Mouse (Mus musculus): ENCODE measurements around the gene 4930469K13Rik. TPM values are rescaled to one million over a fixed set of nuclear protein-coding genes. Genes with fewer than 3 reads are reported as not detected.
A peak's percentile ranks its signal among the peaks of the same experiment; 100 is the strongest.

Gene 4930469K13Rik
- total and polyA plus RNA-seq, 2 experiments from 2014 or later, result 0.66 TPM; not detected in 1

DNA sequence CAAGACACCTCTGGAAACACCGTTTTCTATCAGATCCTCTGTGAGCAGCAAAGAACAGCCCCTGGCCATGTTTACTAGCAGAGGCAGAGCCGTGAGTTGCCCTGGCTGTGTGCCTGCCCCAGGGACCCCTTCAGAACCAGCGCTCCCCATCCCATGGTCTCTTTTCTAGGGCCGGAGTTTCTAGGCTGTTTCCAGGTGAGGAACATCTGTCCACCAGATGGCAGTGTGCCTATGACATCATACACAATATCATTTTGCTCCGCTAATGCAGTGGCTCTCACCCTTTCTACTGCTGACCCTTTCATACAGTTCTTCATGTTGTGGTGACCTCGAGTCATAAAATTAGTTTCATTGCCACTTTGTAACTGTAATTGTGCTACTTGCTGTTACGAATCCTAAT, 169.7 kb downstream of the 4930469K13Rik start:
- 45% methylated on average over 7 of the region's 7 CpGs for WGBS
- peak; percentile 67; the same call in 1 of the 2 replicates for ATAC-seq (ENCODE audit: low FRiP score)

DNA sequence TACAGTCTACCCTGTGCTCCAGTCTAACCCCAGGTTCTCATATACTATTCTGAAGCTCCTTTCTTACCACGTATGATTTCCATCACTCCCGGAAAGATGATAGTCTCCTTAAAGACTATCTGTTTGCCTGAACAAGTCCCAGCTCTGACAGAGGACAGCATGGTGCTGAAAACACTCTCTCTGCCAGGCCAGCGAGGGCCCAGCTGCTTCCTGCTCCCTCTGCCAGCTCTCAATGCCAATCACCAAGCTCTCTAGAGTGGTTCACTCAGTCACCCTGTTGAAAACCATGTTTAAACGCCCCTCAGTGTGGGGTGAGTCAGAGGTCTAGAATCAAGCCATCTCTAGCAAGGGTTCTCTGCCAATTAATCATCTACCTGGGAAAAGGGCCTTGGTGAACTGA, 170.5 kb downstream of the 4930469K13Rik start:
- H3K4me3 ChIP-seq (ENCODE audit: low read depth, low read length), result no peak overlapping the region
- WGBS, result 74% methylated on average over 4 of the region's 4 CpGs
- H3K4me1 ChIP-seq (ENCODE audit: insufficient read depth, low read length), result peaks cover 3% of the 10 kb centered on the region; the same call in 1 of the 2 replicates
- DNase-seq (ENCODE audit: low spot score), result peak; percentile 53
- no peak for ATAC-seq (ENCODE audit: low FRiP score)
- no peak overlapping the region for H3K4me2 ChIP-seq (ENCODE audit: low read depth, low read length, poor library complexity, severe bottlenecking)
- H3K9ac ChIP-seq (replicated peaks; ENCODE audit: low read length, poor library complexity, severe bottlenecking), result no peak overlapping the region
- no peaks in the 10 kb centered on the region for H3K36me3 ChIP-seq (ENCODE audit: insufficient read depth, low read length)
- no peak overlapping the region for H3K27ac ChIP-seq (ENCODE audit: low read depth, low read length)
- no peaks in the 10 kb centered on the region for H3K9me3 ChIP-seq (ENCODE audit: low read length)
- TF ChIP-seq CTCF (IDR thresholded peaks at IDR 0.05), result no peak
- H3K27me3 ChIP-seq (ENCODE audit: insufficient read depth, low read length), result no peaks in the 10 kb centered on the region

More for the DNA sequence above, 169.7 kb downstream of the 4930469K13Rik start:
- Histone ChIP-seq H3K4me3 (ENCODE audit: low read depth, low read length) (no peak overlapping the region), H3K27me3 (ENCODE audit: insufficient read depth, low read length) (no peaks in the 10 kb centered on the region), H3K4me1 (ENCODE audit: insufficient read depth, low read length) (peaks cover 3% of the 10 kb centered on the region; the same call in 1 of the 2 replicates), H3K9me3 (ENCODE audit: low read length) (no peaks in the 10 kb centered on the region), H3K4me2 (ENCODE audit: low read depth, low read length, poor library complexity, severe bottlenecking) (no peak overlapping the region), H3K36me3 (ENCODE audit: insufficient read depth, low read length) (no peaks in the 10 kb centered on the region), H3K9ac (replicated peaks; ENCODE audit: low read length, poor library complexity, severe bottlenecking) (no peak overlapping the region), H3K27ac (ENCODE audit: low read depth, low read length) (no peak overlapping the region)
- peak; percentile 87 for TF ChIP-seq CTCF (IDR thresholded peaks at IDR 0.05)
- DNase-seq (ENCODE audit: low spot score), result peak; percentile 79

DNA sequence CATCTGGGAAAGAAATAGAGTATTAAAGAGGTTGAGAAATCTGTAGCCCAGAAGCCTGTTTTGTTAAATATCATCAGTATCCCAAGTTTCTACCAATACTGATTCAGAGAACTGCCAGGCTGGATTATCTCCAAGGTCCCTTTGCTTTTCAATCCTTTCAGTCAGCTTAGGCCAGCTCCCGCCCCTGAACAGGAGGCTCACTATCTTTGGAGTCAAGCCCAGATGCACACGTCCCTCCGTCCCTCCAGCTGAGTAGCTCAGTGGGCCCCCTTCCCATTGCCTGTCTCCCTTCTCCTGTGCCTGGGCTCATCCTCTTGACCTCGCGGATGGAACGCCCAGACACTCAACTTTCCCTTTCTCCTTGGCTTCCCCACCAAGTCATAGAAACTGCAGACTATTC, 171.0 kb downstream of the 4930469K13Rik start:
- no peaks in the 10 kb centered on the region for H3K27me3 ChIP-seq (ENCODE audit: insufficient read depth, low read length)
- 49% methylated on average over 6 of the region's 6 CpGs for WGBS
- no peak overlapping the region for H3K9ac ChIP-seq (replicated peaks; ENCODE audit: low read length, poor library complexity, severe bottlenecking)
- peaks cover 3% of the 10 kb centered on the region; the same call in 1 of the 2 replicates for H3K4me1 ChIP-seq (ENCODE audit: insufficient read depth, low read length)
- no peak for TF ChIP-seq CTCF (IDR thresholded peaks at IDR 0.05)
- DNase-seq (ENCODE audit: low spot score), result peak; percentile 50
- H3K36me3 ChIP-seq (ENCODE audit: insufficient read depth, low read length), result no peaks in the 10 kb centered on the region
- H3K4me2 ChIP-seq (ENCODE audit: low read depth, low read length, poor library complexity, severe bottlenecking), result no peak overlapping the region
- H3K4me3 ChIP-seq (ENCODE audit: low read depth, low read length), result no peak overlapping the region
- H3K27ac ChIP-seq (ENCODE audit: low read depth, low read length), result no peak overlapping the region
- ATAC-seq (ENCODE audit: low FRiP score), result no peak
- H3K9me3 ChIP-seq (ENCODE audit: low read length), result no peaks in the 10 kb centered on the region

DNA sequence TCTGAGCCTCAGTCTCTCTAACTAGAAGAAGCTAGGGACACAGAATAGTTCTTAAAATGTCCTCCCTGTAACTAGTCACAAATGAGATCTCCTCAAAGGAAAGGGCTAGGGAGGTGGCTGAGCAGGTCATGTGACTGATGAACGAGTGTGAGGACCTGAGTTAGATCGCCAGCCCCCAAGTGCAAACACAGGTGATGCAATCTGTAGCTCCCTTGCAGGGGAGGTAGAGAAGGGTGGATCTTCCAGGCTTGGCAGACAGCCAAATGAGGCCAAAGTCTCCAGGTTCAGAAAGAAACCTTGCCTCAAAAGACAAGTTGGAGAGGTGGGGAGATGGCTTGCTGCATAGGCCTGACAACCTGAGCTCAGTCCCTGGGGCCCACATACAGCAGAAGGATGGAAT, 171.8 kb downstream of the 4930469K13Rik start:
- no peak for DNase-seq (ENCODE audit: low spot score)
- WGBS, result 65% methylated on average over 2 of the region's 2 CpGs
- no peaks in the 10 kb centered on the region for H3K27me3 ChIP-seq (ENCODE audit: insufficient read depth, low read length)

DNA sequence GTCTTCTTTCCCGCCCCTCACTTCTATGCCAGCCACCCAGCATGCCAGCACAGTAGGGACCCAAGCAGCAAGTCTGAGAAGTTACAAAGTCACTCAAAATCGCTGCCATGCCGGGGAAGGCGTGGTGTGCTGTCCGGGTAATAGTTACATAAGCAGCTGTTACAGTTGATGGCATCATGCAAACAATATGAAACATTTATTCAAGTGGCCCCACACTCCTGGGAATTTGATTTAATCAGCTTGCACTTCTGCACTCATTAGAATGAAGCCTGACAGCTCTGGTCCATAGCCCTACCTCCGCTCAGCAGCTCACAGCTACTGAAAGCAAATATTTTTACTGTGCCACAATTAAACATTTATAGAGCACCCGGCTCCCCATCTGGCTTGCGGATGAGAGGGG, 172.6 kb downstream of the 4930469K13Rik start:
- WGBS, result 52% methylated on average over 8 of the region's 8 CpGs
- H3K9ac ChIP-seq (replicated peaks; ENCODE audit: low read length, poor library complexity, severe bottlenecking), result no peak overlapping the region
- peak; percentile 36 for DNase-seq (ENCODE audit: low spot score)
- no peak overlapping the region for H3K27ac ChIP-seq (ENCODE audit: low read depth, low read length)
- H3K4me2 ChIP-seq (ENCODE audit: low read depth, low read length, poor library complexity, severe bottlenecking), result no peak overlapping the region
- no peaks in the 10 kb centered on the region for H3K9me3 ChIP-seq (ENCODE audit: low read length)
- peaks cover 3% of the 10 kb centered on the region; the same call in 1 of the 2 replicates for H3K4me1 ChIP-seq (ENCODE audit: insufficient read depth, low read length)
- TF ChIP-seq CTCF (IDR thresholded peaks at IDR 0.05), result no peak
- H3K36me3 ChIP-seq (ENCODE audit: insufficient read depth, low read length), result no peaks in the 10 kb centered on the region
- no peak overlapping the region for H3K4me3 ChIP-seq (ENCODE audit: low read depth, low read length)
- no peaks in the 10 kb centered on the region for H3K27me3 ChIP-seq (ENCODE audit: insufficient read depth, low read length)
- 0 out of 2 replicates have a peak, but pooled peaks have one; percentile 22 for ATAC-seq (ENCODE audit: low FRiP score)

More for the DNA sequence above, 171.8 kb downstream of the 4930469K13Rik start:
- no peak for TF ChIP-seq CTCF (IDR thresholded peaks at IDR 0.05)
- Histone ChIP-seq H3K4me2 (ENCODE audit: low read depth, low read length, poor library complexity, severe bottlenecking) (no peak overlapping the region), H3K36me3 (ENCODE audit: insufficient read depth, low read length) (no peaks in the 10 kb centered on the region), H3K9ac (replicated peaks; ENCODE audit: low read length, poor library complexity, severe bottlenecking) (no peak overlapping the region), H3K27ac (ENCODE audit: low read depth, low read length) (no peak overlapping the region), H3K9me3 (ENCODE audit: low read length) (no peaks in the 10 kb centered on the region), H3K4me3 (ENCODE audit: low read depth, low read length) (no peak overlapping the region), H3K4me1 (ENCODE audit: insufficient read depth, low read length) (peaks cover 3% of the 10 kb centered on the region; the same call in 1 of the 2 replicates)
- ATAC-seq (ENCODE audit: low FRiP score), result no peak

Other genes starting within 250 kb of the 4930469K13Rik start
- gene Kcnmb1, start 135.5 kb downstream of the 4930469K13Rik start, total RNA-seq (2014; rRNA removed), result 0.11 TPM in 1 of 2 replicates, not detected in the other
- gene Kcnmb1, start 135.5 kb downstream of the 4930469K13Rik start, polyA plus RNA-seq (2015; fragmentation: Nextera tagmentation; extraction: Ambion mirVana), result 0.07 and 0.20 TPM in 2 replicates
- gene Kcnip1, start 105.4 kb downstream of the 4930469K13Rik start, total RNA-seq (2014; rRNA removed), result 93.8 and 102 TPM in 2 replicates
- 145 TPM in 2 replicates for gene Kcnip1, start 105.4 kb downstream of the 4930469K13Rik start, polyA plus RNA-seq (2015; fragmentation: Nextera tagmentation; extraction: Ambion mirVana)
- gene Lcp2, start 51.6 kb downstream of the 4930469K13Rik start, total RNA-seq (2014; rRNA removed), result 1.6 and 2.7 TPM in 2 replicates
- 3.8 and 4.9 TPM in 2 replicates for gene Lcp2, start 51.6 kb downstream of the 4930469K13Rik start, polyA plus RNA-seq (2015; fragmentation: Nextera tagmentation; extraction: Ambion mirVana)
- 0.05 TPM in 1 of 2 replicates, not detected in the other for gene Foxi1, start 109.5 kb upstream of the 4930469K13Rik start, total RNA-seq (2014; rRNA removed)
- gene Foxi1, start 109.5 kb upstream of the 4930469K13Rik start, polyA plus RNA-seq (2015; fragmentation: Nextera tagmentation; extraction: Ambion mirVana), result not detected in 2 replicates
- gene Fam196b, start 216.3 kb upstream of the 4930469K13Rik start, total RNA-seq (2014; rRNA removed), result 9.2 and 10.1 TPM in 2 replicates
- 3.2 and 3.4 TPM in 2 replicates for gene Fam196b, start 216.3 kb upstream of the 4930469K13Rik start, polyA plus RNA-seq (2015; fragmentation: Nextera tagmentation; extraction: Ambion mirVana)